Mouse (Mus musculus) midbrain, postnatal 0 days (tissue): ENCODE data around the gene Gbp5. TPM values are rescaled to one million over a fixed set of nuclear protein-coding genes. Genes with fewer than 3 reads are reported as not detected.

Experiments
- ATAC-seq: fragments of 200-750 bp; cut with Nextera tagmentation; 2 replicates; pipeline ENCODE4 v1.8.0; 2017; ENCODE audit warnings: moderate number of reproducible peaks, mild to moderate bottlenecking, moderate TSS enrichment, moderate library complexity; ENCODE audit not compliant: low FRiP score
- DNase-seq: peaks from one replicate; pipeline ENCODE4 v3.0.0-alpha.2; 2015; ENCODE audit warnings: low spot score
- H3K27ac ChIP-seq: fragments of 300-500 bp; sonication (generic); 2 replicates; pipeline ENCODE4 v1.5.1; 2014; ENCODE audit warnings: low read depth, mild to moderate bottlenecking, low read length, mixed read lengths
- H3K27me3 ChIP-seq: fragments of 300-500 bp; sonication (generic); 2 replicates; pipeline ENCODE4 v1.6.1; 2014; ENCODE audit warnings: low read length, control low read depth, mixed read lengths; ENCODE audit not compliant: insufficient read depth
- H3K36me3 ChIP-seq: fragments of 300-500 bp; sonication (generic); 2 replicates; pipeline ENCODE4 v1.6.1; 2014; ENCODE audit warnings: low read length, control low read depth, mixed read lengths; ENCODE audit not compliant: insufficient read depth
- H3K4me1 ChIP-seq: fragments of 300-500 bp; sonication (generic); 2 replicates; pipeline ENCODE4 v1.6.1; 2014; ENCODE audit warnings: mild to moderate bottlenecking, control low read depth, antibody characterized with exemption, low read length, mixed read lengths; ENCODE audit not compliant: insufficient read depth
- H3K4me2 ChIP-seq: fragments of 300-500 bp; sonication (generic); 2 replicates; pipeline ENCODE4 v1.6.1; 2014; ENCODE audit warnings: low read depth, mild to moderate bottlenecking, low read length, mixed read lengths; ENCODE audit not compliant: poor library complexity, severe bottlenecking
- H3K4me3 ChIP-seq: fragments of 300-500 bp; sonication (generic); 2 replicates; pipeline ENCODE4 v1.5.1; 2014; ENCODE audit warnings: low read depth, mild to moderate bottlenecking, low read length, moderate library complexity
- H3K9ac ChIP-seq: fragments of 300-500 bp; sonication (generic); replicated peaks from 2 replicates; pipeline ENCODE4 v1.6.1; 2014; ENCODE audit warnings: mild to moderate bottlenecking, low read length, moderate library complexity, mixed read lengths; ENCODE audit not compliant: poor library complexity, severe bottlenecking
- H3K9me3 ChIP-seq: fragments of 300-500 bp; sonication (generic); 2 replicates; pipeline ENCODE4 v1.6.1; 2016; ENCODE audit warnings: low read length, control low read depth
- CTCF ChIP-seq: IDR thresholded peaks from 2 replicates; pipeline ENCODE4 v1.5.1; 2016; ENCODE audit warnings: antibody characterized with exemption, mild to moderate bottlenecking
- WGBS: fragments of 180-500 bp; shearing (Covaris S2); extraction: QIAGEN DNeasy Blood & Tissue Kit; methylation state at CpG from one replicate; pipeline ENCODE4 v1.1.7; 2014; 5-methylcytosine and 5-hydroxymethylcytosine counted together
- polyA plus RNA-seq: library from polyadenylated mRNA; unstranded; fragments of >200 nt; fragmentation: Nextera tagmentation; extraction: Ambion mirVana; gene quantifications from 2 replicates; pipeline ENCODE4 v1.2.1, GENCODE M21; 2015
- total RNA-seq: library from RNA; depleted of rRNA; stranded (reverse); fragments of >200 nt; gene quantifications from 2 replicates; pipeline ENCODE4 v1.2.3, GENCODE M21; 2014

Gene Gbp5
- total and polyA plus RNA-seq, 2 experiments from 2014 or later: 0.23 to 1.0 TPM

GRCm38 (mm10) chr3:142475913-142476312 lies 17.9 kb upstream of the Gbp5 start:
- Histone ChIP-seq H3K9ac (no peak overlapping the region), H3K27ac (no peak overlapping the region), H3K4me1 (no peaks in the 10 kb centered on the region), H3K9me3 (no peaks in the 10 kb centered on the region), H3K27me3 (no peaks in the 10 kb centered on the region), H3K36me3 (no peaks in the 10 kb centered on the region), H3K4me3 (no peak overlapping the region), H3K4me2 (no peak overlapping the region)
- TF ChIP-seq CTCF: peak; percentile 87
- peak; percentile 70 for DNase-seq
- no peak for ATAC-seq
- 23% methylated on average over 4 of the region's 4 CpGs for WGBS

DNA sequence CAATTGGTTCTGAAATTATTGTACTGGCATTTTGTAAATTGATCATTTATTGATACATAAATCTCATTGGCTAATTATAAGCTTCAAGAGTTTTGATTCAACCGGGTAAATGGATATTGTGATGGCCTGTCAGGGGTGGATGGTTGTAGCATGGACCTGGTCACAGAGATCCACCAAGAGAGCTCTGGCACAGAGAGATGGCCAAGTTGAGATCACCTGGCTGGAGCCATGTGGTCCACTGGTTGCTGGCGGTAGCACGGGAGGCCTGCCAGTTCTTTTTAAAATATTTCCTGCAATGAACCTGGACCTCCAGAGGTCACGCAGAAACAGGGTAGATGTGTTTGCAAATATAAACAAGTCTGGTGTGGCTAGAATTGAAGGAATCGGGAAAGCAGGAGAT lies 15.9 kb upstream of the Gbp5 start:
- H3K4me1 ChIP-seq: no peaks in the 10 kb centered on the region
- DNase-seq: no peak
- no peaks in the 10 kb centered on the region for H3K36me3 ChIP-seq
- no peak for ATAC-seq
- TF ChIP-seq CTCF: no peak
- no peak overlapping the region for H3K27ac ChIP-seq
- no peak overlapping the region for H3K4me2 ChIP-seq
- 90% methylated on average over 5 of the region's 5 CpGs for WGBS
- H3K9me3 ChIP-seq: no peaks in the 10 kb centered on the region
- H3K27me3 ChIP-seq: no peaks in the 10 kb centered on the region
- no peak overlapping the region for H3K4me3 ChIP-seq
- H3K9ac ChIP-seq: no peak overlapping the region

GRCm38 (mm10) chr3:142478360-142478759 lies 15.4 kb upstream of the Gbp5 start:
- ATAC-seq: no peak
- no peaks in the 10 kb centered on the region for H3K36me3 ChIP-seq
- H3K9me3 ChIP-seq: no peaks in the 10 kb centered on the region
- no peak for TF ChIP-seq CTCF
- no peaks in the 10 kb centered on the region for H3K27me3 ChIP-seq
- H3K27ac ChIP-seq: no peak overlapping the region
- H3K4me3 ChIP-seq: no peak overlapping the region
- DNase-seq: no peak
- 81% methylated on average over 1 of the region's 1 CpGs for WGBS
- no peaks in the 10 kb centered on the region for H3K4me1 ChIP-seq
- H3K9ac ChIP-seq: no peak overlapping the region
- no peak overlapping the region for H3K4me2 ChIP-seq

DNA sequence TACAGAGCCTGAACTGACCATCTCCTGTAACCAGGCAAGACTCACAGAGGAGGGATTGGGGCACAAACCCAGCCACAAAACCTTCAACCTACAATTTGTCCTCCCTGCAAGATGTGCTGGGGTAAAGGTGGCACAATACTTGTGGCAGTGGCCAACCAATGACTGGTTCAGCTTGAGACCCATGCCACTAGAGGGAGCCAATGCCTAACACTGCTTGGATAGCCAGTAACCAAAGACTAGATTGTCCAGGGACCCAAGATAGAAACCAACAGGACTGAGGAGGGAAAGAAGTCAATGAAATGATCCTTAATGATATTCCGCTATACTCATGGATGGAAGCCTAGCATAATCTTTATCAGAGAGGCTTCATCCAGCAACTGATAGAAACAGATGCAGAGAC lies 3.3 kb upstream of the Gbp5 start:
- H3K27ac ChIP-seq: no peak overlapping the region
- DNase-seq: peak; percentile 84
- no peak overlapping the region for H3K9ac ChIP-seq
- no peak overlapping the region for H3K4me2 ChIP-seq
- 86% methylated on average over 1 of the region's 1 CpGs for WGBS
- 0 out of 2 replicates have a peak, but pooled peaks have one; percentile 54 for ATAC-seq
- H3K36me3 ChIP-seq: no peaks in the 10 kb centered on the region
- no peak overlapping the region for H3K4me3 ChIP-seq
- H3K4me1 ChIP-seq: no peaks in the 10 kb centered on the region
- H3K9me3 ChIP-seq: no peaks in the 10 kb centered on the region
- TF ChIP-seq CTCF: peak; percentile 84
- no peaks in the 10 kb centered on the region for H3K27me3 ChIP-seq

GRCm38 (mm10) chr3:142495146-142495655 lies 1.4 kb downstream of the Gbp5 start:
- Histone ChIP-seq H3K27me3 (no peaks in the 10 kb centered on the region), H3K9me3 (no peaks in the 10 kb centered on the region), H3K4me3 (no peak overlapping the region), H3K4me1 (no peaks in the 10 kb centered on the region), H3K9ac (no peak overlapping the region), H3K4me2 (no peak overlapping the region), H3K27ac (no peak overlapping the region), H3K36me3 (no peaks in the 10 kb centered on the region)
- TF ChIP-seq CTCF: no peak
- DNase-seq: no peak
- 93% methylated on average over 5 of the region's 5 CpGs for WGBS
- ATAC-seq: no peak

- peak overlapping the region; percentile 32; the same call in 1 of the 2 replicates for H3K4me2 ChIP-seq
- H3K9me3 ChIP-seq: no peaks in the 10 kb centered on the region
- H3K9ac ChIP-seq: no peak overlapping the region
- H3K36me3 ChIP-seq: no peaks in the 10 kb centered on the region
- ATAC-seq: no peak
- H3K27ac ChIP-seq: no peak overlapping the region
- TF ChIP-seq CTCF: no peak
- H3K4me3 ChIP-seq: no peak overlapping the region
- no peaks in the 10 kb centered on the region for H3K4me1 ChIP-seq
- DNase-seq: no peak
- no peaks in the 10 kb centered on the region for H3K27me3 ChIP-seq
- WGBS: 75% methylated on average over 14 of the region's 14 CpGs
Measured at GRCm38 (mm10) chr3:142496113-142497101, 2.6 kb downstream of the Gbp5 start.
